Mouse (Mus musculus) T-helper 2 cell (primary cell): Measurements from ENCODE around the gene Olfr132.
"Not testable (repeated sequence)": the region's sequence is repeated elsewhere in the genome, so short reads cannot be mapped to it uniquely, and the experiment has no call there.

Source experiments
- in situ Hi-C: fragments of 300-600 bp; cut with MboI, MseI; formaldehyde crosslinking; loops from one replicate; pipeline ENCODE4 v1.15.1; 2025; ENCODE audit warnings: high pct_unique_total_duplicates

The Olfr132 gene

GRCm38 (mm10) chr17:38134426-38134825, at the start of gene Olfr132:
Olfr132 (minus strand) TSS chr17:38134526.
- in situ Hi-C loops = no loop called here

DNA sequence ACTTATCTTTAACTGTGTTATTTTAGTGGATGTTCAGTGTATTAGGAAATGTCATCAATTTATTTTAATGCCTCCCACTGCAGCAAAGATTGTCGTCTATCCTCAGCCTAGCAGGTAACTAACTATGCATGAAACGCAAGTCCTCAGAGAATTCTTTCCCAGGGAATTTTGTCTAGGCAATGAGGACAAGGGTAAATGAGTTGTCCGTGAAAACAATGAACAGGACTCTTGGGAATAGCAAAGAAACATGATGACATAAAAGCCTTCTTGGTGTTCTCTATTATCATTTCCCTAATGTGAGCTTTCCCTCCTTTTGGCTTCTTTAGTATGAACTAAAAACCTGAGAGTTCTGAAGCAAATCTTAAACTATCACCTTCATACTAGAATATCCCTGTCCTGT, 36.8 kb upstream of the Olfr132 start, which contains the start of gene Olfr134:
TSS of gene Olfr134 (plus strand) at position 301 of the 400 bp plus-strand sequence.
- in situ Hi-C loops = no loop called here

DNA sequence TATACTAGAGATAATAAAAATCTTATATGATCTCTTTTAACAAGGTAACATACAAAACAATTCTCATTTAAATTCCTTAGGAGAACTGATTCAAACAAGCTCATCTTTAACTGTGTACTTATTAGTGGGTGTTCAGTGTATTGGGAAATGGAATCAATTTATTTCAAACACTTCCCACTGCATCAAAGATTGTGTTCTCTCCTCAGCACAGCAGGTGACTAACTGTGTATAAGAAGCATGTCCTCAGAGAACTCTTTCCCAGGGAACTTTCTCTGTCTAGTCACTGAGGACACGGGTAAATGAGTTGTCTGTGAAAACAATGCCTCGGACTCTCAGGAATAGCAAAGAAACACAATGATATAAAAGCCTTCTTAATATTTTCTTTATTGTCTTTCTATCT, 10.7 kb upstream of the Olfr132 start, which contains the start of gene Olfr133:
TSS of gene Olfr133 (plus strand) at position 301 of the 400 bp plus-strand sequence.
- in situ Hi-C loops = no loop called here

GRCm38 (mm10) chr17:38125371-38125770, 9.0 kb downstream of the Olfr132 start:
- in situ Hi-C loops = not testable (repeated sequence)

- in situ Hi-C loops = not testable (repeated sequence)
These were observed 10.1 kb downstream of the Olfr132 start for GRCm38 (mm10) chr17:38124199-38124598.

DNA sequence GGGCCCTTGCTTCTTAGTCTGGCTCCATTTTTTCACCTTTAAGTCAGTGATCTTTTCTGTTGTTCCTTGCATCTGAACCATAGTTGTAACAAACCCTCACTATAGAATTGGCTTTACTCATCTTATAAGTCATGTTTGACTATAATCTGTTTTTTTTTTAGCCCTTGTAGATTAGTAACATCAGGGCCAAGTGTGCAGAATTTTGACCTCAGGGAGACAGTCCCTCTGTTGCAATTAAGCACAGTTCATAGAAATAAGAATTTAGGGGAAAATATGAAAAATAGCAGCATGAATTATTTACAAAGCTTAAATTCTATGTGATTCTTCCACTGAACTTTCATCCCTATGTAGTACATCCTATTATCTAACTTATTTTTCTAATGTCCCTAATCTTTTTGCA, 45.7 kb downstream of the Olfr132 start, which contains the start of gene Olfr131:
TSS of gene Olfr131 (minus strand) at position 101 of the 400 bp plus-strand sequence.
- in situ Hi-C loops = no loop called here

DNA sequence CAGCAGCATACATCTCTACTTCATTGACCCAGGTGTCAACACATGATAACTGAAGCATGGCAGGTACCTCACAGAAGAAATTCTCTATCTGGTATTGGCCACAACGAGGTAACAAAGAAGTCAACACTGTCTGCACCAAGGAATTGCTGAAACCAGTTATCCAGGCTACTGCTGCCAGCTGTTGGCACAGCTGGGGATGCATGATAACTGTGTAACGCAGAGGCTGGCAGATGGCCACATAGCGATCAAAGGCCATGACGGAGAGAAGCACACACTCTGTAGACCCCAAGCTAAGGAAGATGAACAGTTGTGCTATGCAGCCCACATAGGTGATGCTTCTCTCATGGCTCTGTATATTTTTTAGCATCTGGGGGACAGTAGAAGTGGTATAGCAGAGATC, 52.0 kb downstream of the Olfr132 start:
- in situ Hi-C loops = no loop called here
